Mouse (Mus musculus) lung, embryonic 16.5 days (tissue): ENCODE measurements around the gene Adora2a. TPM values are rescaled to one million over a fixed set of nuclear protein-coding genes. Genes with fewer than 3 reads are reported as not detected.
A peak's percentile ranks its signal among the peaks of the same experiment; 100 is the strongest.

Source experiments
- ATAC-seq: fragments of 200-750 bp; cut with Nextera tagmentation; 2 replicates; pipeline ENCODE4 v1.8.0; 2017; ENCODE audit warnings: low read depth, mild to moderate bottlenecking, moderate library complexity
- H3K27ac ChIP-seq: fragments of 300-500 bp; sonication (generic); 2 replicates; pipeline ENCODE4 v1.5.1; 2014; ENCODE audit warnings: mild to moderate bottlenecking, control low read depth, low read length
- H3K27me3 ChIP-seq: fragments of 300-500 bp; sonication (generic); 2 replicates; pipeline ENCODE4 v1.6.1; 2014; ENCODE audit warnings: low read depth, low read length, mixed read lengths; ENCODE audit not compliant: control insufficient read depth, insufficient read depth
- H3K36me3 ChIP-seq: fragments of 300-500 bp; sonication (generic); 2 replicates; pipeline ENCODE4 v1.6.1; 2014; ENCODE audit warnings: low read length; ENCODE audit not compliant: control insufficient read depth, insufficient read depth
- H3K4me1 ChIP-seq: fragments of 300-500 bp; sonication (generic); replicated peaks from 2 replicates; pipeline ENCODE4 v1.6.1; 2014; ENCODE audit warnings: low read length, mixed read lengths; ENCODE audit not compliant: control insufficient read depth, insufficient read depth
- H3K4me2 ChIP-seq: fragments of 300-500 bp; sonication (generic); 2 replicates; pipeline ENCODE4 v1.6.1; 2014; ENCODE audit warnings: low read depth, low read length, control low read depth
- H3K4me3 ChIP-seq: fragments of 300-500 bp; sonication (generic); 2 replicates; pipeline ENCODE4 v1.5.1; 2014; ENCODE audit warnings: mild to moderate bottlenecking, low read length, control low read depth
- H3K9ac ChIP-seq: fragments of 300-500 bp; sonication (generic); 2 replicates; pipeline ENCODE4 v1.6.1; 2014; ENCODE audit warnings: low read length, control low read depth
- H3K9me3 ChIP-seq: fragments of 300-500 bp; sonication (generic); 2 replicates; pipeline ENCODE4 v1.6.1; 2016; ENCODE audit warnings: low read length; ENCODE audit not compliant: control insufficient read depth
- WGBS: fragments of 180-500 bp; shearing (Covaris S2); extraction: QIAGEN DNeasy Blood & Tissue Kit; methylation state at CpG from one replicate; pipeline ENCODE4 v1.1.7; 2014; 5-methylcytosine and 5-hydroxymethylcytosine counted together
- polyA plus RNA-seq: library from polyadenylated mRNA; unstranded; fragments of >200 nt; fragmentation: Nextera tagmentation; extraction: Ambion mirVana; gene quantifications from 2 replicates; pipeline ENCODE4 v1.2.1, GENCODE M21; 2015

Gene Adora2a
- polyA plus RNA-seq = 8.9 and 9.2 TPM in 2 replicates

- Histone ChIP-seq H3K36me3 (no peaks in the 10 kb centered on the region), H3K27ac (peak within 1 kb of the TSS; percentile 34), H3K4me3 (peak within 1 kb of the TSS; percentile 57), H3K9me3 (no peaks in the 10 kb centered on the region), H3K4me2 (peak within 1 kb of the TSS; percentile 81), H3K9ac (peak within 1 kb of the TSS; percentile 68), H3K4me1 (peaks cover 24% of the 10 kb centered on the region), H3K27me3 (peaks cover 6% of the 10 kb centered on the region; the same call in 1 of the 2 replicates)
- ATAC-seq = no peak
- WGBS = 3% methylated on average over 4 of the region's 4 CpGs
Observed at GRCm38 (mm10) chr10:75316872-75316907, at the start of gene Adora2a. TSS of gene Adora2a (plus strand) at chr10:75316877.

- no peaks in the 10 kb centered on the region for H3K4me1 ChIP-seq
- no peak overlapping the region for H3K4me3 ChIP-seq
- H3K27me3 ChIP-seq = no peaks in the 10 kb centered on the region
- H3K9ac ChIP-seq = no peak overlapping the region
- no peak overlapping the region for H3K4me2 ChIP-seq
- H3K27ac ChIP-seq = no peak overlapping the region
- no peaks in the 10 kb centered on the region for H3K9me3 ChIP-seq
- no peak; the same call in 1 of the 2 replicates for ATAC-seq
- peaks cover 25% of the 10 kb centered on the region for H3K36me3 ChIP-seq
- WGBS = 74% methylated on average over 4 of the region's 4 CpGs
Observed at GRCm38 (mm10) chr10:75273020-75273419, 43.7 kb upstream of the Adora2a start.

DNA sequence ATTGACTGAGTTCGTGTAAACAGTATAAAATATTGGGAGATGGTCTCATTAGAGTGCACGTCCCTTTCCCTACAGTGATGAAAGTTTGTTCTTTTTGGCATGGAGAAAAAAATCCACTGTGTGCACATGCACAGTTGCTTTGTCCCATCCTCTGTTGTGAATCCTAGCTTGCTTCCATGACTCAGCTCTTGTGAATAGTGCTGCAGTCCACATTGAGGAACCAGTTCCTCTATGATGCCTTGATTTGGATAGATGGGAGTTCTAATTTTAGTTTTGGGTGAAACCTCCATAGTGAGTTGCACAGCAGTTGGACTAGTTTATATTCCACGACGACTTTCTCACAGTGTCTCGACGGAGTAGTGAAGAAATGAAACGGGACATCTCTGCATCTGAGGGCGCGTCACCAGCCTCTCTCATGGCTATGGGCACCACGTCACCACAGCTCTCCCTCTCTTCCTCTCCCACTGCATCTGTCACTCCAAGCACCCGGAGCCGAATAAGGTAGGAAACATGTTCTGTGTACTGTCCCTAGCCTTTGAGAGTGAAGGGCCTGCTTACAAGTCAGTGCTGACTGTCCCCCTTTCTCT lies 40.2 kb upstream of the Adora2a start:
- Histone ChIP-seq H3K36me3 (peaks cover 21% of the 10 kb centered on the region), H3K4me3 (no peak overlapping the region), H3K9ac (no peak overlapping the region), H3K4me2 (no peak overlapping the region), H3K9me3 (no peaks in the 10 kb centered on the region), H3K4me1 (no peaks in the 10 kb centered on the region), H3K27ac (no peak overlapping the region), H3K27me3 (no peaks in the 10 kb centered on the region)
- ATAC-seq = no peak
- WGBS = 87% methylated on average over 12 of the region's 12 CpGs

GRCm38 (mm10) chr10:75277501-75277900 lies 39.2 kb upstream of the Adora2a start:
- Histone ChIP-seq H3K27me3 (no peaks in the 10 kb centered on the region), H3K4me3 (no peak overlapping the region), H3K4me2 (no peak overlapping the region), H3K36me3 (peaks cover 21% of the 10 kb centered on the region), H3K9me3 (no peaks in the 10 kb centered on the region), H3K27ac (no peak overlapping the region), H3K9ac (no peak overlapping the region), H3K4me1 (no peaks in the 10 kb centered on the region)
- ATAC-seq = no peak
- 67% methylated on average over 1 of the region's 1 CpGs for WGBS

- ATAC-seq = no peak
- H3K36me3 ChIP-seq = peaks cover 20% of the 10 kb centered on the region
Observed at GRCm38 (mm10) chr10:75282648-75283047, 34.0 kb upstream of the Adora2a start.

GRCm38 (mm10) chr10:75283821-75284220 lies 32.9 kb upstream of the Adora2a start:
- 92% methylated on average over 3 of the region's 3 CpGs for WGBS
- ATAC-seq = no peak
- Histone ChIP-seq H3K4me2 (no peak overlapping the region), H3K4me1 (no peaks in the 10 kb centered on the region), H3K4me3 (no peak overlapping the region), H3K36me3 (peaks cover 22% of the 10 kb centered on the region), H3K27ac (no peak overlapping the region), H3K9me3 (no peaks in the 10 kb centered on the region), H3K27me3 (no peaks in the 10 kb centered on the region), H3K9ac (no peak overlapping the region)

More at GRCm38 (mm10) chr10:75282648-75283047, 34.0 kb upstream of the Adora2a start:
- 89% methylated on average over 5 of the region's 5 CpGs for WGBS
- no peaks in the 10 kb centered on the region for H3K4me1 ChIP-seq
- no peaks in the 10 kb centered on the region for H3K9me3 ChIP-seq
- no peak overlapping the region for H3K27ac ChIP-seq
- H3K4me3 ChIP-seq = no peak overlapping the region
- no peaks in the 10 kb centered on the region for H3K27me3 ChIP-seq
- no peak overlapping the region for H3K4me2 ChIP-seq
- H3K9ac ChIP-seq = no peak overlapping the region

DNA sequence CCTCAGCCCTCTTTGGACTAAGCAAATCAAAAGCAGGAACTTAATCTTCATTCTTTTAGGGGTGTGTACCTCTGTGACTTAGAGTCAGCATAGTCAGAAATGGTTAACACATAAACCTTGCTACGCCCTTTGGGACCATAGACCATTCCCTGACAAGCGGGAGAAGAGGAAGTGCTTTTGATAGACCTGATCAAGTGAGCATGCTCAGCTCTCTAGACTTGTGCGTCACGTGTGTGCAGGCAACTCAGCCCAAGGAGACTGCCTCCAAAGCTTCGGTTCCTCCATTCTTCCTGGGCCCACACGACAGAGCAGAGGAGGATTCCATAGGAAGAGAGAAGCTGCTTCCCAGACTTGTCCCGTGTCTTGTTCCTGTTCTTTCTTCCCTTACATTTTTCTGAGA lies 28.1 kb upstream of the Adora2a start:
- 79% methylated on average over 7 of the region's 7 CpGs for WGBS
- no peak overlapping the region for H3K27ac ChIP-seq
- H3K36me3 ChIP-seq = peaks cover 11% of the 10 kb centered on the region; the same call in 1 of the 2 replicates
- no peaks in the 10 kb centered on the region for H3K4me1 ChIP-seq
- no peak overlapping the region for H3K9ac ChIP-seq
- H3K27me3 ChIP-seq = no peaks in the 10 kb centered on the region
- H3K4me2 ChIP-seq = no peak overlapping the region
- no peak for ATAC-seq
- no peaks in the 10 kb centered on the region for H3K9me3 ChIP-seq
- no peak overlapping the region for H3K4me3 ChIP-seq

DNA sequence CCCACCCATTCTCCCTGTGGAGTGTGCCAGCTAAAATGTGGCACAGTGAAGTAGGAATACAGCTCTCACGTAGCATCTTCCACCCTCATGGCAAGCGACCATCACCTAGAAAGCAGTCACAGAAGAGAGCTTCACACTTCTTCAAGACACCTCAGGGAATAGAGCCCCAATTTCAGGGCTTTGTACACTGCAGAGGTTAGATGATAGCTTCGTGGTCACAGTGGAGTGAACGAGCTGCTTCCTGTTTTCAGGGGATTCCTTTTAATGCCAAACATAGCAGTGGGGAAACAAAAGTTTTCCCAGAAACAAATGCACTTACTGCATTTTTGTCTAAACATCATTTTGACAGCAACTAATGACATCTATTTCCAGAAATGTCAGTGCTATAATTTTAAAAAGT lies 27.3 kb upstream of the Adora2a start:
- no peak overlapping the region for H3K27ac ChIP-seq
- H3K9me3 ChIP-seq = no peaks in the 10 kb centered on the region
- H3K36me3 ChIP-seq = peaks cover 9% of the 10 kb centered on the region; the same call in 1 of the 2 replicates
- no peak overlapping the region for H3K9ac ChIP-seq
- no peak for ATAC-seq
- H3K4me1 ChIP-seq = no peaks in the 10 kb centered on the region
- no peak overlapping the region for H3K4me3 ChIP-seq
- no peak overlapping the region for H3K4me2 ChIP-seq
- WGBS = 56% methylated on average over 4 of the region's 4 CpGs
- no peaks in the 10 kb centered on the region for H3K27me3 ChIP-seq

DNA sequence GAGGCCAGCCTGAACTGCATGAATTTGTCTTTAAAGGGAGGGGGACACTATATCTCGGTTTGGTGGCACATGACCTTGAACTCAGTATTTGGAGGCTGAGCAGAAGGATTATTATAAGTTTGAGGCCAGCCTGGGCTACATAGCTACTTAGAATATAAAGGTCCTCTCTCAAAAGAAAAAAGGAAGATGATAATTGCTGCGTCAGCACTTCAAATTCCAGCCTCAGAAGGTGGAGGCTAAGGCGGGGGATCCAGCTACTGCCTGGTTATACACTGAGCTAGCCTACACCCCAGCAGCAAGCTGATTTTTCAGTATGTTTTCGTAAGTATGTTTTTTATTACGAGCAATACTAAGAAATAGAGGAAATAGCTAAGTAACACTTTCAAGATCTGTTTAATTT lies 26.0 kb upstream of the Adora2a start:
- ATAC-seq = no peak
- Histone ChIP-seq H3K9me3 (no peaks in the 10 kb centered on the region), H3K36me3 (peaks cover 12% of the 10 kb centered on the region), H3K27me3 (no peaks in the 10 kb centered on the region), H3K4me3 (no peak overlapping the region), H3K4me2 (no peak overlapping the region), H3K27ac (no peak overlapping the region), H3K4me1 (no peaks in the 10 kb centered on the region), H3K9ac (no peak overlapping the region)
- 89% methylated on average over 5 of the region's 5 CpGs for WGBS

- Histone ChIP-seq H3K36me3 (peaks cover 12% of the 10 kb centered on the region), H3K9me3 (no peaks in the 10 kb centered on the region), H3K4me2 (no peak overlapping the region), H3K4me3 (no peak overlapping the region), H3K9ac (no peak overlapping the region), H3K4me1 (no peaks in the 10 kb centered on the region), H3K27ac (no peak overlapping the region), H3K27me3 (no peaks in the 10 kb centered on the region)
- 79% methylated on average over 1 of the region's 1 CpGs for WGBS
- ATAC-seq = no peak
Observed at GRCm38 (mm10) chr10:75291338-75291737, 25.3 kb upstream of the Adora2a start.
